Mouse (Mus musculus) mesoderm, embryonic 11.5 days (tissue): Measurements from ENCODE around the gene Ms4a6d.
"Not testable (repeated sequence)": the region's sequence is repeated elsewhere in the genome, so short reads cannot be mapped to it uniquely, and the experiment has no call there.

ENCODE experiments used
- DNase-seq: peaks from one replicate; pipeline ENCODE4 v3.0.0-alpha.2; 2012; ENCODE audit warnings: low read depth, low spot score

The Ms4a6d gene

DNA sequence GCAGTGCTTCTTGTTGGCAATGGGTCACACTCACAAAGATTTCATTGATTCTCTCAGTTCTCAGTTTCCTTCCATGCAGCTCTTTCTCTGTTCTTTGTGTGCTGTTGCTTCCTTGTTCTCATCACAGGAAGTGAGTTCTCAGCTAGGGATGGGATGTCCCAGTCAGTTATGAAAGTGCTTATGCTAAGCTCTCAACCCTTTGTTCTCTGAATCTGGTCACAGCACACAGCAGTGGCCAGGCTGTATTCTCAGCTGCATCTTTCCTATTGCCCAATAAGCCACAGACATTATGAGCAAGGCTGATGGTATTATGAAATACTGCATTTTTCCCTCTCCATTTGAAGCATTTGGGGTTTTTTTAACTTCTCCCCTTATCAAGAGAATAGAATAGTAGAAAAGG, 45.1 kb downstream of the Ms4a6d start:
- DNase-seq = not testable (repeated sequence)

DNA sequence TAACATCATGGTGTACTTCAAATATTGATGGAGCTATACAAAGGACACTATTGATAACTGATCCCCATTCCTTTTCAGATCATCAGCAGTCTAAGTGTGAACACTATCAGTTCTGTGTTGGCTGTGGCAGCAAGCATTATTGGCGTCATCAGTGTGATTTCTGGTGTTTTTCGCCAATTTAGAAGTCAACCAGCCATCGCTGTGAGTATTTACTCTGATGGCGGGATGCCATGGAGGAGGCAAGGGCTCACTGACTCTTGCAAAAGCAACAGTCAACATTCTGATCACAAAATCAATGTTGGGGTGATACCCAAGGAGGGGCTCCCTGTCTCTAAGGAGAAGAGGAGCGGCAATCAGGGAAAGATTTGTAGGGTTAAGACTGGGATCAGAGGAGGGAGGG, 49.9 kb downstream of the Ms4a6d start:
- no peak for DNase-seq

GRCm38 (mm10) chr19:11547911-11548310, 56.7 kb downstream of the Ms4a6d start:
- no peak for DNase-seq

GRCm38 (mm10) chr19:11544383-11544782, 60.3 kb downstream of the Ms4a6d start:
- DNase-seq = not testable (repeated sequence)

GRCm38 (mm10) chr19:11540166-11540821, 64.4 kb downstream of the Ms4a6d start:
- DNase-seq = not testable (repeated sequence)

- peak; percentile 28 for DNase-seq
These were observed 67.3 kb downstream of the Ms4a6d start for GRCm38 (mm10) chr19:11537336-11537735.
